Mouse (Mus musculus): Measurements from ENCODE around the gene Tnni1.

DNA sequence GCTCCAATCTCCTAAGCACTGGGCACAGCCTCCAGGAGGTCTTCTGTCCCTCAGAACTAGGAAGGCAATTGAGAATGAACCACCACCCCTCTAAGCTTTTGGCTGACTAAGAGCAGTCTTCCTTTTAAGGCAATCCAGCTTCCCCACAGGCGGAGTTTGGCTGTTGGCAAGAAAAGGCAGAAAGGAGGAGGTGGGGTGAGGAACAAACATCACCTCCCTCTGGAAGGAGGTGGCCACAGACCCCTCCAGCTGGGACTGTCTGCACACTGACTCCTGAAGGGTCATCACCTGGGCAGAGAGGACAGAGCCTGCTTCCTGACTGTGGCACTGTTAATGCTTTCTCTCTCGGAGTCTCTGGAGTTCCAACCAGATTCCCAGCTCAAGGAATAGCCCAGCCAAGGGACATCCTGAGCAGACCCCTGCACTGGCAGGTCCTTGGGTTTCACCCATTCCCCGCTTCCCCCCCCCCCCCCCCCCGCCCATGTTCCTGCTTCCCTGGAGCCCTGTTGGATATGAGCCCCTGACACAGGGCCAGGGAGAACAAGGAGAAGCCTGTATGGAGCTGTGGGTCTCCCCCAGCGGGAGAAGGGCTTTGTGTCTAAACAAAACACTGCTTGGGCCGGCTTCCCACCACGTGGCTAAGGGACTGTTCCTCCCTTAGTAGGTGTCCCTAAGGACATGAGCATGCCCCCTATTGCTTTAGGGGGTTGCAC lies 44.9 kb upstream of the Tnni1 start:
- no peak for TF ChIP-seq CTCF (IDR thresholded peaks at IDR 0.05; ENCODE audit: low read depth, low read length)
- no peak for TF ChIP-seq POLR2A (IDR thresholded peaks at IDR 0.05; ENCODE audit: extremely low read depth, insufficient read depth, low read length)
